Mouse (Mus musculus) layer of hippocampus, adult 9-11 months (tissue): ENCODE data around the gene Rpl9-ps1.
A peak's percentile ranks its signal among the peaks of the same experiment; 100 is the strongest.

Experiments used
- DNase-seq: peaks from one replicate; pipeline ENCODE4 v3.0.0; 2022

The Rpl9-ps1 gene

GRCm38 (mm10) chr11:83619037-83619436 lies 26.4 kb downstream of the Rpl9-ps1 start:
- no peak for DNase-seq

DNA sequence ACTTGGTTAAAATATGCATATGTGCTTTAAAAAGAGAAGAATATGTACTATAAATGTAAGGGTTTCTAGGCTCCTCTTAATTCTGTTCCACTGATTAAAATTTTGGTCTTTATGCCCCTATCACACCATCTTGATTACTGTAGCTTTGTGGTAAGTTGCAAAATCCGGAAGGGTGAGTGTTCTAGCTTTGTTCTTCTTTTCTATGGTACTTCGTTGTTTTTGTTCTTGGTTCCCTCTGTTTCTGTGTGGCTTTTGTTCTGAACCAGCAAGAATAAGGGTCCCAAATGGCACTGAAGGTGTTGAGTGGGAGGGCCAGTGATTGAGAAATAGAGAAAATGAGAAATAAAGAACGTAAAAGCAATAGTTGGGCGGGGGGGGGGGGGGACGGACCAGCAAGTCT lies 27.2 kb downstream of the Rpl9-ps1 start:
- no peak for DNase-seq

DNA sequence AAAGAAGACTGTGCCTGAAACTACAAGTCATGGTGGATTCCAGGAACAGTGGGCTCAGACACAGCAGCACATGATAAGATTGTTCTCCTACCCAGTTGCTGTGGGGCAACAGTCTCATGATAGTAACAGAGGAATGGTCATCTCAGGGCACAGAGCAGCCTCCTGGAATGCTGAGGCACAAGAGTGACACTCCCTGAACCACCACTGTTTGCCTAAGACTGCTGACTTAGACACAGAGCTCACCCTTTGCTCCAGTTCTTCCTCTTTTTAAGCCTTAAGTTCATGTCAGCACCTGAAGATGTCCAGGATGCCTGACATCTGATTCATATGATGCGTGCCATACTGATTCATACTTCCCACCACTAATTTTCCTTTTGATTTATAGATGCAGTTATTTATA lies 28.8 kb downstream of the Rpl9-ps1 start:
- DNase-seq, result peak; percentile 45

- no peak for DNase-seq
Measured at GRCm38 (mm10) chr11:83610900-83611299, 34.5 kb downstream of the Rpl9-ps1 start.

GRCm38 (mm10) chr11:83606396-83606795 lies 39.0 kb downstream of the Rpl9-ps1 start:
- no peak for DNase-seq

- DNase-seq, result no peak
Measured at GRCm38 (mm10) chr11:83605535-83605934, 39.9 kb downstream of the Rpl9-ps1 start.

GRCm38 (mm10) chr11:83604698-83605097 lies 40.7 kb downstream of the Rpl9-ps1 start:
- no peak for DNase-seq

GRCm38 (mm10) chr11:83603399-83603798 lies 42.0 kb downstream of the Rpl9-ps1 start:
- DNase-seq, result no peak

DNA sequence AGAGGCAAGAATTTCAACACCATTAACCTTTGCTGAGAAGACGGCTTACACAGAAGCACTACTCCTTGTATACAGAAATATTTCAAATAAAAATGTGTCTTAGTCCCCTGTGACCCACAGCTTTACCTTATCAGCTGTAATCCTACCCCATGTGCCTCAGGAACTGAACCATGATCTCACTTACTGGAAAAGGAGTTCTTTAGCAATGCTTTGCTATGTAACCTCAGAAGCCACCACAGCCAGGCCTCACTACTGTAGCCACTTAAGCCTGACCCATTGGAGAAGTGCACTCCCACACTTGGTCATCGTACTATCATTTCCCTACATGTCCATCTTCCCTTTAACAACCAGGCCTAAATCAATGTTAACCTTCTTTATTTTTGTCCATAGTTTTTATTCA lies 44.8 kb downstream of the Rpl9-ps1 start:
- no peak for DNase-seq

DNA sequence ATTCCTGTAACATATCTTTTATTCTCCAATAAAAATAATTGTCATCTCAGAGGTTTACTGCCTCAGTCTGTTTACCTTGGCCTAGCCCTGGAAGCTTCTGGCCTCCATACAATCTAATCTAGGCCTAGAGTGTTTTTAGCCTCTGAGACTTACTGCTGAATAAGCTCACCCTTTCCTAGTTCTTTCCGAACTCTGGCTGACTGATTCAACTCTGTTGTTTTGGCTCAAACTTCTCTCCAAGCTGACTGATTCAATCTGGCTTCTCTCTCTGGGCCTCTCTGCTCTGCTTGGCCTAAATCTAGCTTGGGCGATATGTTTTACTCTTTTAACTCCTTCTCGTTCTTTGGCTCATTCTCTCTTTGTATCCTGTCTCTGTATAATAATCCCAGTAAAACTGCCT lies 46.4 kb downstream of the Rpl9-ps1 start:
- no peak for DNase-seq

DNA sequence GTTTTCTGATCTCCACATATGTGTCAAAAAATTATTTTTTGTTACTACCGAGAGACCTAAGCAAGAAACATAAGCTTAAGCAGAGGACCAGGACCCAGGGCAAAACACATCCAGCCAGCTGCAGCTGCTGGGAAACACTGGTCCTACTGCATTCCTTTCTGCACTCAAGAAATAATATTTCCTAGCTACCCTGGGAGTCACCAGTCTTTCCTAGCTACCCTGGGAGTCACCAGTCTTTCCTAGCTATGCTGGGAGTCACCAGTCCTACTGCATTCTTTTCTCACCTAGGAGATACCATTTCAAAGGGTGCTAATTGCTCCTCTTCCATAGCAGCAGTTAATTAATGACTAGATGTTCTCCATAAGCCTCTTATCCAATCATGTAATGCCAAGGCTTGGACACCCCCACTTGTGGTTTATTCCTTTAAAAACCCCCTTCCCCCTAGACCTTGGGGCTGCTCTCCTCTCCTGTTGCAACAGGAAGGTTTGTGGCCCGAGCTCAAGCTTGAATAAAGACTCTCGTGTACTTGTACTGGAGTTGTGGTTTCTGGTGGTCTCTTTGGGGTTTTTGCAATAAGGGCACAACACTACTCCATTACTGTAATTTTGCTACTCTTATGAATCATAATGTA lies 47.1 kb downstream of the Rpl9-ps1 start:
- no peak for DNase-seq

- DNase-seq, result no peak
Measured at GRCm38 (mm10) chr11:83597796-83598195, 47.6 kb downstream of the Rpl9-ps1 start.

DNA sequence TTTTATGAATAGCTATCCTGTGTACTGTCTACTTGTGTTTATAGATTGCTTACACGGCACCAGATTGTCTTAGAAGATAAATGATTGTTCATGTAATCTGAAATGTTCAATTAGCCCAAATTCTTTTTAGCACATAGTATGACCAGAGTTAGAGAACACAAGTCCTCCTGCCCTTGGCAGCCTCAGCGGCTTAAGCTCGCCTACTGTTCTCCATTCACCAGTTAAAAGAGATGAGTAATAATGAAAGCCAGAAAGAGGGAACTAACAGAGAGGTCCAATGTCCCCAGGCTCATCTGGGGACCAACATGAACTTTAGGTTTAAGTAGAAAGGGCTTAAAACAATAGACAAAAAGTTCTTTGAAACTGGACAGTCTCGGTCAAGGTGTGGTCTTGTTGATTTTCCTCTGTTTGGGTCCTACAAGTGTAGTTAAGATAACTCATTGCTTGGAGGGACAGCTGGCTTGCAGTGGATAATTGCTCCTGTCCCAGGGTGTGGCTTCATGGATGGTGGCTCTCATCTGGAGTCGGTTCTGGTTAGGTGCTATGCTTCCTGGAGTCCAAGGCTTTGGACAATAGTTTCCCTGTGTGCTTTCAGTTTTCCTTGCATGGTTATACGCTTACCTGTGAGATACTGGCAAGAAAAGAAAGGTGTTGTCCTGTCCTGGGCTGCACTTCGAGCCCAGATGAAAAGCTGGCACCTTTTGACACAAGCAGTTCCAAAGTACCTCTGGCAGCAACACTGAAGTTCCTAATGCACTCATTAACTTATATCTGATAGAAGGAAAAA lies 49.6 kb downstream of the Rpl9-ps1 start:
- peak; percentile 12 for DNase-seq
